8 mouse cellular contexts compared by ENCODE assay signal in the genomic region with DNA sequence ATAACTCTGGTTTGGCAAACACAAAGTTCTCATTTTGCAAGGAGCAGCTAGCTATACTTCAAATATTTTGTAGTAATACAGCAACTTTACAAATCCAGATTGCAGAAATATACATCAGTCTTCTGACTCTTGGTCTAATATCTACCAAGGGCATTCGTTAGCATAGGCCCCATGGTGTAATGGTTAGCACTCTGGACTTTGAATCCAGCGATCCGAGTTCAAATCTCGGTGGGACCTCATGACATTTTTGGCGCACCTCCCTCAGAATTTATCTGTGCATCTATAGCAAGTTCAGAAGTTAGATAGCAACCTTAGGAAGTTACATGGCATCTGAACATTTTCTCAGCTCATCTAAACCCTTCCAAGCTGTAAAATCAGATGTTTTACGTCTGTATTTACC. TPM values are rescaled to one million over a fixed set of nuclear protein-coding genes. Genes with fewer than 3 reads are reported as not detected.
DNase-seq lines count a peak whose midpoint lies in the region; ATAC-seq and TF ChIP-seq lines count a peak whose summit lies in the region.

No protein-coding gene starts in this region.

- peaks cover 0 to 6% of the 10 kb centered on the region in 2 experiments; a peak in 2 of 4 replicates for H3K4me1 ChIP-seq in ES-E14 (ENCODE audit: control insufficient read depth in 2 of 2, insufficient read depth in 2 of 2, low read length in 2 of 2, poor library complexity in 1 of 2)
- H3K4me1 ChIP-seq in hindbrain, embryonic 12.5 days = peaks cover 3% of the 10 kb centered on the region; the same call in 1 of the 2 replicates
- peaks cover 4% of the 10 kb centered on the region for H3K4me1 ChIP-seq in lung, embryonic 16.5 days (replicated peaks; ENCODE audit: control insufficient read depth, insufficient read depth, low read length)

- H3K27me3 ChIP-seq in hindbrain, embryonic 12.5 days = no peaks in the 10 kb centered on the region
- H3K27me3 ChIP-seq in lung, embryonic 16.5 days (ENCODE audit: control insufficient read depth, insufficient read depth, low read depth, low read length) = no peaks in the 10 kb centered on the region

- H3K27ac ChIP-seq in ES-E14 (ENCODE audit: insufficient read depth, low read depth, low read length, poor library complexity, severe bottlenecking) = no peak overlapping the region
- H3K27ac ChIP-seq in hindbrain, embryonic 12.5 days = peak overlapping the region; percentile 35; the same call in 1 of the 2 replicates
- peak overlapping the region; percentile 69 for H3K27ac ChIP-seq in lung, embryonic 16.5 days (ENCODE audit: low read length)

- H3K4me3 ChIP-seq in ES-E14 (ENCODE audit: insufficient read depth in 1 of 2, low read depth in 1 of 2, low read length in 2 of 2, poor library complexity in 1 of 2, severe bottlenecking in 1 of 2) = peak overlapping the region; percentile 60 to 69
- H3K4me3 ChIP-seq in hindbrain, embryonic 12.5 days = peak overlapping the region; percentile 35
- peak overlapping the region; percentile 52 for H3K4me3 ChIP-seq in lung, embryonic 16.5 days (ENCODE audit: low read length)

- peak; percentile 77 for DNase-seq in ES-E14 (ENCODE audit: low read depth, low spot score)
- DNase-seq in cerebellum, adult 8-10 months = peak; percentile 85
- DNase-seq in layer of hippocampus, postnatal 10 days (ENCODE audit: low spot score in 2 of 2) = peak; percentile 75 to 83
- peak; percentile 76 for DNase-seq in ovary, postnatal 14 days (ENCODE audit: low spot score)
- peak; percentile 88 for DNase-seq in thymus, postnatal 25 days

- H3K4me2 ChIP-seq in hindbrain, embryonic 12.5 days (replicated peaks) = peak overlapping the region; percentile 68
- H3K4me2 ChIP-seq in lung, embryonic 16.5 days (ENCODE audit: low read depth, low read length) = peak overlapping the region; percentile 73

- ATAC-seq in frontal cortex, adult (ENCODE audit: low TSS enrichment) = peak; percentile 20; the same call in 1 of the 2 replicates
- ATAC-seq in hindbrain, embryonic 12.5 days (ENCODE audit: low FRiP score) = peak; percentile 49; the same call in 1 of the 2 replicates
- ATAC-seq in lung, embryonic 16.5 days (ENCODE audit: low read depth) = peak; percentile 55

- WGBS in hindbrain, embryonic 12.5 days = 0% methylated on average over 6 of the region's 6 CpGs
- WGBS in lung, embryonic 16.5 days = under 1% methylated on average over 6 of the region's 6 CpGs

- H3K9ac ChIP-seq in ES-E14 (ENCODE audit: insufficient read depth, low read depth, low read length, poor library complexity, severe bottlenecking) = no peak overlapping the region
- no peak overlapping the region for H3K9ac ChIP-seq in hindbrain, embryonic 12.5 days
- H3K9ac ChIP-seq in lung, embryonic 16.5 days (ENCODE audit: low read length) = peak overlapping the region; percentile 49

- H3K36me3 ChIP-seq in ES-E14 (ENCODE audit: control insufficient read depth, insufficient read depth, low read length, poor library complexity, severe bottlenecking) = no peaks in the 10 kb centered on the region
- H3K36me3 ChIP-seq in hindbrain, embryonic 12.5 days = no peaks in the 10 kb centered on the region
- no peaks in the 10 kb centered on the region for H3K36me3 ChIP-seq in lung, embryonic 16.5 days (ENCODE audit: control insufficient read depth, insufficient read depth, low read length)

- no peaks in the 10 kb centered on the region for H3K9me3 ChIP-seq in ES-E14 (ENCODE audit: control insufficient read depth, insufficient read depth, low read depth, low read length)
- H3K9me3 ChIP-seq in hindbrain, embryonic 12.5 days (replicated peaks) = no peaks in the 10 kb centered on the region
- H3K9me3 ChIP-seq in lung, embryonic 16.5 days (ENCODE audit: control insufficient read depth, low read length) = no peaks in the 10 kb centered on the region

- in situ Hi-C loops in ES-E14 (cut with MboI; ENCODE audit: low sequenced_read_pairs in 2 of 2, unreplicated experiment in 2 of 2) = loop anchor here (5.0 to 25.0 kb wide), 3 partner anchors 87 to 207 kb away; no protein-coding TSS in a partner anchor

TF ChIP-seq in ES-E14, 5 proteins besides CTCF, POLR2A, EP300 and RAD21:
- TF ChIP-seq ZNF384 (IDR thresholded peaks at IDR 0.05; ENCODE audit: low read depth, low read length) (no peak), HCFC1 (IDR thresholded peaks at IDR 0.05; ENCODE audit: borderline replicate concordance, insufficient read depth, low read length) (no peak), MAFK (IDR thresholded peaks at IDR 0.05; ENCODE audit: insufficient read depth, low read depth, low read length) (peak; percentile 88), CHD2 (IDR thresholded peaks at IDR 0.05; ENCODE audit: low read depth, low read length) (no peak)

RNA-seq across cellular contexts. Expression of gene Hist1h4h, which starts 12.0 kb away (rescaled TPM):
- 2,382 and 2,804 TPM in 2 replicates for total RNA-seq in ES-E14 (2012; rRNA removed)
- polyA plus RNA-seq in hindbrain, embryonic 12.5 days (2016; fragmentation: Nextera tagmentation; extraction: Ambion mirVana) = 5.7 and 6.9 TPM in 2 replicates
- 100 to 1,000 TPM; 280 to 315 TPM for total RNA-seq in layer of hippocampus, postnatal 10 days (2021)
- polyA plus RNA-seq in lung, embryonic 16.5 days (2015; fragmentation: Nextera tagmentation; extraction: Ambion mirVana) = 4.3 and 8.4 TPM in 2 replicates

RNA-seq across cellular contexts. Expression of gene Hist1h2af, which starts 14.8 kb away (rescaled TPM):
- total RNA-seq in ES-E14 (2012; rRNA removed) = 1,402 and 1,887 TPM in 2 replicates
- polyA plus RNA-seq in hindbrain, embryonic 12.5 days (2016; fragmentation: Nextera tagmentation; extraction: Ambion mirVana) = 5.2 TPM in 1 of 2 replicates, not detected in the other
- 10 to 100 TPM; 45.7 to 51.3 TPM for total RNA-seq in layer of hippocampus, postnatal 10 days (2021)
- polyA plus RNA-seq in lung, embryonic 16.5 days (2015; fragmentation: Nextera tagmentation; extraction: Ambion mirVana) = 7.1 and 8.0 TPM in 2 replicates

RNA-seq across cellular contexts. Expression of gene Hist1h3g, which starts 16.3 kb away (rescaled TPM):
- 436 and 621 TPM in 2 replicates for total RNA-seq in ES-E14 (2012; rRNA removed)
- polyA plus RNA-seq in hindbrain, embryonic 12.5 days (2016; fragmentation: Nextera tagmentation; extraction: Ambion mirVana) = 2.2 and 4.4 TPM in 2 replicates
- 10 to 100 TPM; 19.1 to 19.9 TPM for total RNA-seq in layer of hippocampus, postnatal 10 days (2021)
- 5.6 and 6.2 TPM in 2 replicates for polyA plus RNA-seq in lung, embryonic 16.5 days (2015; fragmentation: Nextera tagmentation; extraction: Ambion mirVana)

RNA-seq across cellular contexts. Expression of gene Hist1h2bh, which starts 24.3 kb away (rescaled TPM):
- total RNA-seq in ES-E14 (2012; rRNA removed) = 98.5 and 146 TPM in 2 replicates
- polyA plus RNA-seq in hindbrain, embryonic 12.5 days (2016; fragmentation: Nextera tagmentation; extraction: Ambion mirVana) = 0.37 and 0.57 TPM in 2 replicates
- 1 to 10 TPM; 5.1 TPM for total RNA-seq in layer of hippocampus, postnatal 10 days (2021)
- polyA plus RNA-seq in lung, embryonic 16.5 days (2015; fragmentation: Nextera tagmentation; extraction: Ambion mirVana) = 1.3 and 2.0 TPM in 2 replicates

RNA-seq across cellular contexts. Expression of gene Hist1h3f, which starts 25.0 kb away (rescaled TPM):
- 245 and 289 TPM in 2 replicates for total RNA-seq in ES-E14 (2012; rRNA removed)
- polyA plus RNA-seq in hindbrain, embryonic 12.5 days (2016; fragmentation: Nextera tagmentation; extraction: Ambion mirVana) = 0.66 and 1.4 TPM in 2 replicates
- 10 to 100 TPM; 28.3 to 32.7 TPM for total RNA-seq in layer of hippocampus, postnatal 10 days (2021)
- polyA plus RNA-seq in lung, embryonic 16.5 days (2015; fragmentation: Nextera tagmentation; extraction: Ambion mirVana) = 0.49 and 0.93 TPM in 2 replicates

Comparison
In these comparisons a context has a peak if more than half of its experiments do, and no peak if none do; other contexts are left out.
1. RNA of gene Hist1h2af, which starts 14.8 kb away (total RNA-seq): 1,402 to 1,887 TPM in ES-E14; 45.7 to 51.3 TPM in layer of hippocampus, postnatal 10 days; every median in the first group is over 10 times any median in the second.
2. RNA of gene Hist1h3g, which starts 16.3 kb away (total RNA-seq): 436 to 621 TPM in ES-E14; 19.1 to 19.9 TPM in layer of hippocampus, postnatal 10 days; every median in the first group is over 10 times any median in the second.
3. Peak in every context shown above with its lines, with median percentiles within 50 percentile points of each other: DNase-seq, H3K4me3 ChIP-seq and ATAC-seq.